Mouse (Mus musculus) spleen, adult 2 months (tissue): ENCODE data around the gene Npsr1. TPM values are rescaled to one million over a fixed set of nuclear protein-coding genes. Genes with fewer than 3 reads are reported as not detected.

Source experiments
- DNase-seq, 2 experiments: peaks; one replicate each; pipeline versions ENCODE4 v3.0.0 to v3.0.0-alpha.2; 2012 to 2021; ENCODE audit warnings: low spot score in 2 of 2, low read depth in 1 of 2
- H3K27ac ChIP-seq: fragments of 200-500 bp; 2 replicates; pipeline ENCODE4 v1.5.1; 2012; ENCODE audit warnings: low read length, inconsistent platforms; ENCODE audit not compliant: insufficient read depth
- H3K27me3 ChIP-seq: fragments of 200-500 bp; 2 replicates; pipeline ENCODE4 v1.6.1; 2012; ENCODE audit warnings: mild to moderate bottlenecking, moderate library complexity, low read length, inconsistent platforms; ENCODE audit not compliant: control insufficient read depth, insufficient read depth
- H3K36me3 ChIP-seq: fragments of 200-500 bp; 2 replicates; pipeline ENCODE4 v1.6.1; 2012; ENCODE audit warnings: mild to moderate bottlenecking, low read length, inconsistent platforms; ENCODE audit not compliant: control insufficient read depth, insufficient read depth
- H3K4me1 ChIP-seq: fragments of 200-500 bp; 2 replicates; pipeline ENCODE4 v1.6.1; 2011; ENCODE audit warnings: inconsistent platforms; ENCODE audit not compliant: control insufficient read depth, insufficient read depth, insufficient read length
- H3K4me3 ChIP-seq: fragments of 200-500 bp; 2 replicates; pipeline ENCODE4 v1.5.1; 2011; ENCODE audit warnings: mild to moderate bottlenecking, inconsistent platforms; ENCODE audit not compliant: insufficient read depth, insufficient read length; ENCODE audit errors: extremely low read depth
- CTCF ChIP-seq: fragments of 200-500 bp; IDR thresholded peaks from 2 replicates; pipeline ENCODE4 v1.5.1; 2011; ENCODE audit warnings: mild to moderate bottlenecking, inconsistent platforms; ENCODE audit not compliant: insufficient read depth, insufficient read length, insufficient replicate concordance; ENCODE audit errors: extremely low read depth
- POLR2A ChIP-seq: fragments of 200-500 bp; IDR thresholded peaks from 2 replicates; pipeline ENCODE4 v1.6.1; 2011; ENCODE audit warnings: low read depth, low read length, inconsistent platforms
- WGBS: fragments of 180-500 bp; shearing (Covaris S2); methylation state at CpG from one replicate; pipeline ENCODE4 v1.1.7; 2018; 5-methylcytosine and 5-hydroxymethylcytosine counted together
- polyA plus RNA-seq: library from polyadenylated mRNA; depleted of rRNA; stranded (reverse); fragments of >200 nt; gene quantifications from 2 replicates; pipeline ENCODE4 v1.2.3, GENCODE M21; 2012

The Npsr1 gene
- polyA plus RNA-seq, 1 experiment: not detected

GRCm38 (mm10) chr9:24211636-24212035 lies 113.8 kb downstream of the Npsr1 start:
- no peaks in the 10 kb centered on the region for H3K4me1 ChIP-seq
- TF ChIP-seq POLR2A (no peak), CTCF (no peak)
- no peak overlapping the region for H3K4me3 ChIP-seq
- DNase-seq: no peak
- WGBS: 97% methylated on average over 1 of the region's 1 CpGs
- H3K27ac ChIP-seq: no peak overlapping the region
- no peaks in the 10 kb centered on the region for H3K27me3 ChIP-seq
- H3K36me3 ChIP-seq: no peaks in the 10 kb centered on the region

GRCm38 (mm10) chr9:24217721-24218120 lies 119.9 kb downstream of the Npsr1 start:
- no peaks in the 10 kb centered on the region for H3K36me3 ChIP-seq
- no peak for TF ChIP-seq POLR2A
- no peak for TF ChIP-seq CTCF

GRCm38 (mm10) chr9:24236461-24236860 lies 138.7 kb downstream of the Npsr1 start:
- no peak for DNase-seq
- no peak overlapping the region for H3K27ac ChIP-seq
- WGBS: 93% methylated on average over 1 of the region's 1 CpGs
- no peaks in the 10 kb centered on the region for H3K36me3 ChIP-seq
- H3K4me1 ChIP-seq: no peaks in the 10 kb centered on the region
- no peak overlapping the region for H3K4me3 ChIP-seq
- TF ChIP-seq POLR2A (no peak), CTCF (no peak)
- H3K27me3 ChIP-seq: no peaks in the 10 kb centered on the region

More at GRCm38 (mm10) chr9:24217721-24218120, 119.9 kb downstream of the Npsr1 start:
- Histone ChIP-seq H3K4me3 (no peak overlapping the region), H3K4me1 (no peaks in the 10 kb centered on the region), H3K27ac (no peak overlapping the region), H3K27me3 (no peaks in the 10 kb centered on the region)
- WGBS: 42% methylated on average over 1 of the region's 1 CpGs
- DNase-seq: no peak

GRCm38 (mm10) chr9:24247557-24247956 lies 149.8 kb downstream of the Npsr1 start:
- Histone ChIP-seq H3K4me1 (no peaks in the 10 kb centered on the region), H3K36me3 (no peaks in the 10 kb centered on the region), H3K27me3 (no peaks in the 10 kb centered on the region), H3K27ac (no peak overlapping the region), H3K4me3 (no peak overlapping the region)
- no peak for DNase-seq
- no peak for TF ChIP-seq CTCF
- no peak for TF ChIP-seq POLR2A

- no peak for DNase-seq
- no peak for TF ChIP-seq POLR2A
- no peak for TF ChIP-seq CTCF
- no peaks in the 10 kb centered on the region for H3K4me1 ChIP-seq
- H3K27me3 ChIP-seq: no peaks in the 10 kb centered on the region
- H3K4me3 ChIP-seq: no peak overlapping the region
- no peaks in the 10 kb centered on the region for H3K36me3 ChIP-seq
- no peak overlapping the region for H3K27ac ChIP-seq
- 73% methylated on average over 8 of the region's 8 CpGs for WGBS
Observed at GRCm38 (mm10) chr9:24254236-24254635, 156.4 kb downstream of the Npsr1 start.

GRCm38 (mm10) chr9:24280498-24281287 lies 182.9 kb downstream of the Npsr1 start:
- Histone ChIP-seq H3K36me3 (no peaks in the 10 kb centered on the region), H3K27ac (no peak overlapping the region), H3K4me1 (no peaks in the 10 kb centered on the region), H3K4me3 (no peak overlapping the region), H3K27me3 (no peaks in the 10 kb centered on the region)
- DNase-seq: no peak
- TF ChIP-seq POLR2A (no peak), CTCF (no peak)
- WGBS: 82% methylated on average over 2 of the region's 2 CpGs

- Histone ChIP-seq H3K36me3 (no peaks in the 10 kb centered on the region), H3K4me1 (no peaks in the 10 kb centered on the region), H3K27ac (no peak overlapping the region), H3K4me3 (no peak overlapping the region), H3K27me3 (no peaks in the 10 kb centered on the region)
- no peak for DNase-seq
- WGBS: 89% methylated on average over 3 of the region's 3 CpGs
- no peak for TF ChIP-seq POLR2A
- no peak for TF ChIP-seq CTCF
Observed at GRCm38 (mm10) chr9:24282617-24283016, 184.8 kb downstream of the Npsr1 start.
